Mouse (Mus musculus) hindbrain, embryonic 10.5 days (tissue): Measurements from ENCODE around the gene Sord. TPM values are rescaled to one million over a fixed set of nuclear protein-coding genes. Genes with fewer than 3 reads are reported as not detected.

Experiments used
- DNase-seq: peaks from one replicate; pipeline ENCODE4 v3.0.0-alpha.2; 2017; ENCODE audit warnings: low spot score
- H3K27ac ChIP-seq: fragments of 300-500 bp; sonication (generic); 2 replicates; pipeline ENCODE4 v1.5.1; 2016; ENCODE audit warnings: mild to moderate bottlenecking, moderate library complexity
- H3K27me3 ChIP-seq: fragments of 300-500 bp; sonication (generic); 2 replicates; pipeline ENCODE4 v1.6.1; 2016; ENCODE audit warnings: mild to moderate bottlenecking; ENCODE audit not compliant: poor library complexity, insufficient read depth, severe bottlenecking
- H3K36me3 ChIP-seq: fragments of 300-500 bp; sonication (generic); 2 replicates; pipeline ENCODE4 v1.6.1; 2016; ENCODE audit warnings: mild to moderate bottlenecking, moderate library complexity
- H3K4me1 ChIP-seq: fragments of 300-500 bp; sonication (generic); replicated peaks from 2 replicates; pipeline ENCODE4 v1.6.1; 2016; ENCODE audit warnings: mild to moderate bottlenecking
- H3K4me3 ChIP-seq: fragments of 300-500 bp; sonication (generic); 2 replicates; pipeline ENCODE4 v1.5.1; 2016; ENCODE audit warnings: mild to moderate bottlenecking, moderate library complexity
- H3K9me3 ChIP-seq: fragments of 300-500 bp; sonication (generic); 2 replicates; pipeline ENCODE4 v1.6.1; 2016; ENCODE audit warnings: mild to moderate bottlenecking, moderate library complexity
- WGBS: fragments of 180-500 bp; shearing (Covaris S2); methylation state at CpG from one replicate; pipeline ENCODE4 v1.1.7; 2016; 5-methylcytosine and 5-hydroxymethylcytosine counted together
- polyA plus RNA-seq: library from polyadenylated mRNA; unstranded; fragments of >200 nt; fragmentation: Nextera tagmentation; extraction: Ambion mirVana; gene quantifications from 2 replicates; pipeline ENCODE4 v1.2.1, GENCODE M21; 2016

The Sord gene
- polyA plus RNA-seq, 1 experiment from 2014 or later: 28.2 TPM

DNA sequence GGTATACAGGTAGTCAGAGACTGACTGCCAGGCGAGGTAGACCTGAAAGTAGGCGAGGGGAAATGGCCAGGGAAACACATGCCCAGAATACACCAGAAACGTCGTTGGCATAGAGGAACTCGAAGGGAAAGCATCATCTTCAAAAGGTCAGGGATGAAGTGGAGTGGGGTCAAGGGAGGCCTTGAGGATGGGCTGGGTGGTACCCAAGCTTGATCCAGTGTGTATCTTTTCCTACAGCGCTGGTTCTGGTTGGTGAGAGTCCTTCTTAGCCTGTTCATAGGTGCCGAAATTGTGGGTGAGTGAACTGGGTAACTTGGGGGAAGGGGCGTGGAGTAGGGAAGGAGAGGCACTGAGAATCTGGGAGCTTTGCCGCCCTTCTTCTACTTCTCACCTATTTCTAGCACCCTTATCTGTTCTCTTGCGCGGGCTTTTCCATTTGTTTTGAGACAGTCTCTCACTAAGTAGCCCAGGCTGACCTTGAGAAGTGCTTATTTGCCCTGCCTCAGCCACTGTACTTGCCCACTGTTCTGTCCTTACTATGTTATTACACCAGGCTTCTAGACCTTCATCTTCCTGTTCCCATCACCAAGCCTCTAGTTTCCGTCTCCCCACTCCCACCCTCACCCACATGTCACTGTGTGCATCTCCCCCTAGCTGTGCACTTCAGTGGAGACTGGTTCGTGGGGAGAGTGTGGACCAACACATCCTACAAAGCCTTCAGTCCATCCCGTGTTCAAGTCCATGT lies 65.5 kb downstream of the Sord start:
- Histone ChIP-seq H3K27me3 (peaks cover 100% of the 10 kb centered on the region), H3K27ac (no peak overlapping the region), H3K9me3 (no peaks in the 10 kb centered on the region), H3K36me3 (no peaks in the 10 kb centered on the region), H3K4me1 (peaks cover 45% of the 10 kb centered on the region), H3K4me3 (no peak overlapping the region)
- DNase-seq: peak; percentile 21
- WGBS: 7% methylated on average over 14 of the region's 14 CpGs

DNA sequence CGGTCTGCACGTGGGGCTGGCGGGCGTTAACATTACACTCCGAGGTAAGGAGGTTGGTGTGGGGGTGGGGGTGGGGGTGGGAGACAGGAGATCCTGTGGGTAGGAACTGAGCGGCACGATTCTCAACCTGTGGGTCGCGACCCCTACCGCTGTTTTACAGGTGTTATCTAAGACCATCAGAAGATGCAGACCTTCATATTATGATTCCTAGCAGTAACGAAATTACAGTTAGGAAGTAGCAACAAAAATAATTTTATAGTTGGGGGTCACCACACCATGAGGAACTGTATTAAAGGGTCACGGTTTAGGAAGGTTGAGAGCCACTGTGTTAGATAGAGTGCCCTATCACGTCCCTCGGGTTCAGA lies 66.1 kb downstream of the Sord start:
- peaks cover 45% of the 10 kb centered on the region for H3K4me1 ChIP-seq
- 5% methylated on average over 14 of the region's 14 CpGs for WGBS
- DNase-seq: no peak

DNA sequence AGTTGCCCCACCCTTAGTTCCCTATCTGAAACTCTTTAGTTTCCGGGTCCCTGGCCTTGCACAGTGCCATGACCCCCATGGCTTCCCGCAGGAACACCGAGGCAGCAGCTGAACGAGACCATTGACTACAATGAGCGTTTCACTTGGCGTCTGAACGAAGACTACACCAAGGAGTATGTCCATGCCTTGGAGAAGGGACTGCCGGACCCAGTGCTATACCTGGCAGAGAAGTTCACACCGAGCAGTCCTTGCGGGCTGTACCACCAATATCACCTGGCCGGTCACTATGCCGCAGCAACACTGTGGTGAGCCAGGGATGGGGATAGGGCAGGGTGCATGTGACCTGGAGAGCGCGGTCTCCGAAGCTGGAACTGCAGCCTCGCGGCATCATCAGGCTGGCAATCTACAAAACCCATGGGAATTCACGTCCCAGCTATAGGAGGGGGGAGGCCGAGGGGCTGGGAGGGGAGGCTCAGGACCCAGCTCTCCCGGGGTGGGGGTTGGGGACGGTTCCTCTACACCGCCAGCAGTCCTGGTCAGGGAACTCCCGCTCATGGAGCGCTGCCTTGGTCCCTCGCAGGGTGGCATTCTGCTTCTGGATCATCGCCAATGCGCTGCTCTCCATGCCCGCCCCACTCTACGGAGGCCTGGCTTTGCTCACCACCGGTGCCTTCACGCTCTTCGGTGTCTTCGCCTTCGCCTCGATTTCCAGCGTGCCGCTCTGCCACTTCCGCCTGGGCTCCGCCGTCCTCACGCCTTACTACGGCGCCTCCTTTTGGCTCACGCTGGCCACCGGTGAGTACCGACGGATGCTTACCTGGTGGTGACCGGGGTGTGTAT lies 66.8 kb downstream of the Sord start:
- peak; percentile 55 for DNase-seq
- WGBS: 1% methylated on average over 48 of the region's 48 CpGs

More for the DNA sequence above, 66.1 kb downstream of the Sord start:
- Histone ChIP-seq H3K36me3 (no peaks in the 10 kb centered on the region), H3K27me3 (peaks cover 100% of the 10 kb centered on the region), H3K9me3 (no peaks in the 10 kb centered on the region), H3K4me3 (no peak overlapping the region), H3K27ac (no peak overlapping the region)

DNA sequence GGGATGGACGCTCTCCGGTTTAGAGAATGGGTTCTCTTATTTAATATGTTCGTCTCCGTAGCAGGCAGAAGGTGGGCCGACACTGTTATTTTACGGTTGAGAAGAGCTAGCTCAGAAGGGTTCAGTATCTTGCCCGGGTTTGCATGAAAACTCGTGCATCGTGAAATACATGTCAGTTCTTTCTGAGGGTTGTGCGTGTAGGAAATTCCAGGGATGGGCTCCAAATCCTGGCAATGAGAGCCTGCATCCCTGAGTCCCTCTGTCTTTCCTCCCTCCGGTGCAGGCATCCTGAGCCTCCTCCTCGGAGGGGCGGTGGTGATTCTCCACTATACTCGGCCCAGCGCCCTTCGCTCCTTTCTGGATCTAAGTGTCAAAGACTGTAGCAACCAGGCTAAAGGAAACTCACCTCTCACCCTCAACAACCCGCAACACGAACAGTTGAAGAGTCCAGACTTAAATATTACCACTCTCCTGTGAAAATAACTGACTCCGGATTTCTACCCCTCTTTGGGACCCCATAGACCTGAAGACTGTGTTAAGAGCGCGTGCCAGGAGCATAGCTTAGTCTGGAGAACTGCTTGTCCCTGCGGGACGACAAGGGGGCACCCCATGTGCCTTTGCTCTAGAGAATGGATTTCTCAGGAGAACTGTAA lies 67.5 kb downstream of the Sord start:
- Histone ChIP-seq H3K27me3 (peaks cover 100% of the 10 kb centered on the region), H3K36me3 (no peaks in the 10 kb centered on the region), H3K4me3 (peak overlapping the region; percentile 50), H3K9me3 (no peaks in the 10 kb centered on the region), H3K27ac (no peak overlapping the region), H3K4me1 (peaks cover 39% of the 10 kb centered on the region)
- 8% methylated on average over 23 of the region's 23 CpGs for WGBS
- DNase-seq: no peak

More for the DNA sequence above, 66.8 kb downstream of the Sord start:
- Histone ChIP-seq H3K27ac (no peak overlapping the region), H3K27me3 (peaks cover 100% of the 10 kb centered on the region), H3K4me3 (peak overlapping the region; percentile 50), H3K9me3 (no peaks in the 10 kb centered on the region), H3K36me3 (no peaks in the 10 kb centered on the region), H3K4me1 (peaks cover 42% of the 10 kb centered on the region)

DNA sequence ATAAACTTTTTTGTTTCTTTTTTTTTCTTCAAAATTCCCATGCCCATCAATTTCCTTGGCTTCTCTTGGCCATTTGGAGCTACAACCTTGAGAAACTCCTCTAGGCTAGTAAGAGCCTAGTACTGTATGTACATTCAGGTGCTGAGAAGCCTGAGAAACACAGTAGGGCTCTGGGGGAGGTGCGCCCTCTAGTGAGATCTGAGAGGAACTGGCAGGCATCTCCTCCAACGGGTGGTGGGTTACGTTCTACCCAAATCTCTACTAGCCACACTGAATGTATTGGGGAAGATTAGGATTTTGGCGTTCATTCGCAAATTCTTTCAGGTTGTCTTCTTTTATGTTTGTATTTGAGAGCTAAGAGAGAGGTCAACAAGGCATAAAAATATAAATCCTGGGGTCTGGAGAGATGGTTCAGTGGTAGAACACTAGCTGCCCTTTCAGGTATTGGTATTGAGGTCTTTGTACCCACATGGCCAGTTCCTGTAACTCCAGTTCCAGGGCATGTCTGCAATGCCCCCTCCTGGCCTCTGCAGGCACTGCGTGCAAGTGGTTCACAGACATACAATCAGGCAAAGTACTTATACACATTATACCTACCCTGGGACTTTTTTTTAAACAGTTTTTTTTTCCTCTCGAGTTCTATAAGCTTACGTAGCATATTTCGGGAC lies 68.2 kb downstream of the Sord start:
- Histone ChIP-seq H3K4me1 (peaks cover 32% of the 10 kb centered on the region), H3K4me3 (no peak overlapping the region), H3K27me3 (peaks cover 99% of the 10 kb centered on the region), H3K9me3 (no peaks in the 10 kb centered on the region), H3K36me3 (no peaks in the 10 kb centered on the region), H3K27ac (no peak overlapping the region)
- 13% methylated on average over 9 of the region's 9 CpGs for WGBS
- peak; percentile 74 for DNase-seq

DNA sequence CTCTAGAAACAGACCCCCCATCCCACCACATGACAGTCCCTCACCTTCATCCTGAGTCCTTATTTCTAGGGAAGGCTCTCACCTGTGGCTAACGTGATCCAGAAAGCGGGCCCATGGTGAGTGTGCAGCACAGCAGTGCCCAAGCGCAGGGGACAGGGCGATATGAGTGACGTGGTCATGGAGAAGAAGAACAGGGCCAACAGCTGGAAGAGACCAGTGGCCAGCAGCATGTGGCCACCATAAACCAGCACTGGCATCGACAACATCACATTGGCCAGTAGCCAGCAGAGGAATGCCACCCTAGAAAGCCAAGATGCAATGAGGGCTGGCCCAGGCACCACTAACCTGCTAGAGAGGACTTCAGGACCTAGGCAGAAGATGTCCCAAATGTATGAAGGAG lies 70.0 kb downstream of the Sord start:
- H3K27me3 ChIP-seq: peaks cover 96% of the 10 kb centered on the region
- H3K36me3 ChIP-seq: no peaks in the 10 kb centered on the region
- peaks cover 15% of the 10 kb centered on the region for H3K4me1 ChIP-seq
- no peak overlapping the region for H3K27ac ChIP-seq
- H3K9me3 ChIP-seq: no peaks in the 10 kb centered on the region
- WGBS: 81% methylated on average over 6 of the region's 6 CpGs
- H3K4me3 ChIP-seq: no peak overlapping the region
- no peak for DNase-seq

DNA sequence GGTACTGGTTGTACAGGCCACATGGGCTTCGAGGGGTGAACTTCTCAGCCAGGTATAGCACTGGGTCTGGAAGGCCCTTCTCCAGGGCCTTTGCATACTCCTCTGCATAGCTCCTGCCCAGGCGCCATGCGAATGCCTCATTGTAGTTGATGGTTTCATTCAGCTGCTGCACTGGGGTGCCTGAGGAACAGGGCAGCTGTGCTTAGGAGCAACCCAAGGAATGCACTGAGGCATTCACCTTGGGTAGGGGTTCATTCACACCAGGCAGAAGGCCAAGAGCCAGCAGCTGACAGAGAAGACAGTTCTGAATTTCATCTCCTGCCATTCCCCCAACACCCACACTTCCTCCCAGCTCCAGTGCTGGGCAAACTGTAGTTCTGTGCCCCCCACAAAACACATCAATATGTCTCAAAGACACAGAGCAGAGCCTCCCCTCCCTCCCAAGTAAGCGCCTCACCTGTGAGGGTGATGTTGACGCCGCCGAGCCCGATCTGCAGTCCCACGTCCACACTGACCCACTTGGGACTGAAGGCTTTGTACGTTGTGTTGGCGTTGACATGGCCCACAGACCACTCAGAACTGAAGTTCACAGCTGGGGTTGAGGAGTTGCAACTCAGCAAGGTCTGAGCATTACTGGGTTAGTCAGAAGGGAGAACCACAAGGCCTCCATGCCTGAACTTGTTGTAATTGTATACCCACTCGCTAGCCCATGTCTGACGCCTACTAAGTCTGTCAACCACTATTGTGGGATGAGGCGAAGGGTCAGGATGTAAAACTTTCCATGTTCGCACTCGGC lies 70.7 kb downstream of the Sord start:
- no peak for DNase-seq
- Histone ChIP-seq H3K9me3 (no peaks in the 10 kb centered on the region), H3K27ac (no peak overlapping the region), H3K4me1 (peaks cover 15% of the 10 kb centered on the region), H3K4me3 (no peak overlapping the region), H3K27me3 (peaks cover 93% of the 10 kb centered on the region), H3K36me3 (no peaks in the 10 kb centered on the region)
- 84% methylated on average over 16 of the region's 16 CpGs for WGBS

DNA sequence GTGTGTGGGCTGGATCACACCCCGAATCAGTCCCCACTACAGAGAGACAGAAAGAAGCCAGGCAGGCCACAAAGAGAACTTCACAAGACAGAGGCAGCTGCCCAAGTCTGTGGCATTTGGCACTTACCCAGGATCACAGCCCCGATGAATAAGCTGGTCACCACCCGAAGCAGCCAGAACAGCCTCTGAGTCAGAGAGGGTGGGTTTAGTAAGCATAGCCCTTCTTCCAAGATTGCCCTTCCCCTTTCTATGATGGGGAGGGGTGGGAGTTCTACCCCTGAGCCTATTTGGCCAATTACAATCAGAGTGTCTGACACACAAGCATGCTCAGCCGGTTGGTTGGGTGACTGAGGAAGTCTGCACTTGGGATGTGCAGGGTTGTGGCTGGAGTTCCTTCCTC lies 71.6 kb downstream of the Sord start:
- H3K27me3 ChIP-seq: peaks cover 92% of the 10 kb centered on the region
- peaks cover 11% of the 10 kb centered on the region for H3K4me1 ChIP-seq
- no peak overlapping the region for H3K4me3 ChIP-seq
- no peaks in the 10 kb centered on the region for H3K9me3 ChIP-seq
- no peaks in the 10 kb centered on the region for H3K36me3 ChIP-seq
- H3K27ac ChIP-seq: no peak overlapping the region
- WGBS: 68% methylated on average over 4 of the region's 4 CpGs
- DNase-seq: no peak

DNA sequence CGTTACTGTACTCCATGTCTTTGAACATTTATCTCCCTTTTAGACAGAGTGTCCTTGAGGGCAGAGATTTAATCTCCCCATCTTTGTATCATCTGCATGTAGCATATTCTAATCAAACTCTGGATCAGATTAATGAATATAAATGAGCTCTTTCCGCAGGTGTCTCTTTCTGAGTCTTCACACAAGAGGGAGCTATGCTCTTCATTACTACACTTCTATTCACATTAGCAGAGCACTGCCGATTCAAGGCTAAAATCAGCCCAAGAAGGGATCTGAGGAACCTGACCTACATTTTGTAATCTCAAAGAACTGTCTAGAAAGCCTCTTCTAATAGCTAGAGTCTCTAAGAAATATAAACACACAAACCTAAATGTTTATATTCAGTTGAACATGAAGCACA lies 75.1 kb downstream of the Sord start:
- 48% methylated on average over 3 of the region's 3 CpGs for WGBS
- no peak for DNase-seq

DNA sequence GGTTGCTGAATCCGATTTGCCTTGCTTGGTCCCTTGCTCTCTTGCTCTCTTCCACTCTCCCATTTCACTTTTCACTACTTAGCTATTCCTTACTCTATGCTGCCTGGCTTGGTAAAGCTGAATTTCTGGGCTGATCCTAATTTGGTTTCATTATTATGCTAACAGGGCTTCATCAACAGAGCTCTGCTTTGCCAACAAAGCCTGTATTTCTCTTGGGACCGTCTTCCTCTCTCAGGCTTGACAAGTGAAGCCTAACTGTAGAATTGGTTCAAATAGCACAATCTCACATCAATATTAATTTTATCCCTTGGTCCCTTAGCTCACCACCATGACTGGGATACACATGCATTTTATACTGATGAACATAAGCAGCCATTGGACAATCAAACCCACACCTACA lies 77.0 kb downstream of the Sord start:
- Histone ChIP-seq H3K27me3 (peaks cover 92% of the 10 kb centered on the region), H3K36me3 (no peaks in the 10 kb centered on the region), H3K27ac (no peak overlapping the region), H3K9me3 (no peaks in the 10 kb centered on the region), H3K4me3 (no peak overlapping the region), H3K4me1 (peaks cover 12% of the 10 kb centered on the region)
- WGBS: 55% methylated on average over 2 of the region's 2 CpGs
- no peak for DNase-seq

More for the DNA sequence above, 75.1 kb downstream of the Sord start:
- Histone ChIP-seq H3K9me3 (no peaks in the 10 kb centered on the region), H3K27me3 (peaks cover 92% of the 10 kb centered on the region), H3K27ac (no peak overlapping the region), H3K36me3 (no peaks in the 10 kb centered on the region), H3K4me1 (peaks cover 12% of the 10 kb centered on the region), H3K4me3 (no peak overlapping the region)

DNA sequence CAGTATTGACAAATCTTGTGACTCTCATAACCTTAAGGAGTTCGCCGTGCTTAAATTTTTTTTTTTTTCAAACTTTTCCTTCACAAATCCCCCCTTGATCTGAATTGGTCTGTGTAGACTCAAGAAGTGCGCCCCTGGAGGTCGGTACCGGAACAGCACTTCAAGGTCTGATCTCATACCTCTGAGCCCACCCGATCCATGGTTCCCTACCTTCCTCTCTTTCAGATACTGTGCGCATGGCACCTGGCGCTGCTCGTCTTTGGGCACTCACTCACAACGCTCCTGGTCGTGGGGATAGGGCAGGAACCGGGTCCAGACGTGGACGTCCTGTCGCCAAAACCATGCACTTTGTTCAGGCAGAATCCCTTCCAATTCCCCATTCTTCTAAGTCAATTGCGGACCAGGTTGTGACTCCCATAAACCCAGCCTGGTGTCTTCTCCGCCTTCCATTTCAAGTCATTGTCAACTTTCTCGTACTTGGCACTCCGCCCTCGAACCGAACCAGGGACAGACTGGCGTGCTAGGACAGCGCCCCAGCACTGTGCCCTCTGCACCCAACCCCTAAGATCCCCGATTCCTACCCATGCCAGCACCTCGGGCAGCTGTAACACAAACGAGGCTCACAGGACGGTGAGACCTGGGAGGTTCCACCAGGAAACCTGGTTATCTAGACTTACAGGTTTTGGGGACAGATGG lies 78.3 kb downstream of the Sord start:
- peaks cover 84% of the 10 kb centered on the region for H3K27me3 ChIP-seq
- peak overlapping the region; percentile 44 for H3K4me3 ChIP-seq
- H3K4me1 ChIP-seq: peaks cover 12% of the 10 kb centered on the region
- WGBS: 5% methylated on average over 27 of the region's 27 CpGs
- DNase-seq: peak; percentile 81
- H3K9me3 ChIP-seq: no peaks in the 10 kb centered on the region
- no peak overlapping the region for H3K27ac ChIP-seq
- H3K36me3 ChIP-seq: no peaks in the 10 kb centered on the region
